Mouse (Mus musculus) myocyte (in vitro differentiated cells): Measurements from ENCODE around the gene Pde4d. TPM values are rescaled to one million over a fixed set of nuclear protein-coding genes. Genes with fewer than 3 reads are reported as not detected.

Source experiments
- H3K27me3 ChIP-seq: one replicate; pipeline ENCODE4 v1.6.1; 2011; ENCODE audit not compliant: control insufficient read depth, insufficient read depth, insufficient read length
- H3K36me3 ChIP-seq: one replicate; pipeline ENCODE4 v1.6.1; 2011; ENCODE audit not compliant: control insufficient read depth, insufficient read depth
- H3K4me2 ChIP-seq: one replicate; pipeline ENCODE4 v1.6.1; 2011; ENCODE audit warnings: low read depth, control low read depth
- H3K4me3 ChIP-seq: one replicate; pipeline ENCODE4 v1.5.1; 2011; ENCODE audit warnings: mild to moderate bottlenecking, control low read depth, moderate library complexity
- H3K79me2 ChIP-seq: one replicate; pipeline ENCODE4 v1.6.1; 2011; ENCODE audit not compliant: control insufficient read depth, insufficient read depth
- H3ac ChIP-seq: one replicate; pipeline ENCODE4 v1.6.1; 2011; ENCODE audit not compliant: control insufficient read depth, insufficient read length
- CEBPB ChIP-seq: IDR thresholded peaks from 2 replicates; pipeline ENCODE4 v1.6.1; 2011; ENCODE audit warnings: mild to moderate bottlenecking, moderate library complexity; ENCODE audit not compliant: poor library complexity, insufficient read depth, severe bottlenecking
- E2F4 ChIP-seq: IDR thresholded peaks from one replicate; pipeline ENCODE4 v1.6.1; 2011; ENCODE audit warnings: mild to moderate bottlenecking, control low read depth, moderate library complexity; ENCODE audit not compliant: insufficient read depth
- MAX ChIP-seq: IDR thresholded peaks from one replicate; pipeline ENCODE4 v1.6.1; 2011; ENCODE audit warnings: low read depth, mild to moderate bottlenecking, control low read depth
- MYOD1 ChIP-seq, 3 experiments: IDR thresholded peaks; one replicate each; pipeline ENCODE4 v1.6.1; 2011; ENCODE audit warnings: control low read depth in 2 of 3, low read depth in 2 of 3, mild to moderate bottlenecking in 2 of 3, moderate library complexity in 1 of 3; ENCODE audit not compliant: insufficient read length in 2 of 3, control insufficient read depth in 1 of 3
- MYOG ChIP-seq, 3 experiments: IDR thresholded peaks; one replicate each; pipeline ENCODE4 v1.6.1; 2011; ENCODE audit warnings: control low read depth in 2 of 3, low read depth in 2 of 3, mild to moderate bottlenecking in 2 of 3; ENCODE audit not compliant: insufficient read length in 2 of 3, control insufficient read depth in 1 of 3, insufficient read depth in 1 of 3
- POLR2A ChIP-seq: IDR thresholded peaks from one replicate; pipeline ENCODE4 v1.6.1; 2011; ENCODE audit warnings: low read depth, mild to moderate bottlenecking, control low read depth, moderate library complexity; ENCODE audit not compliant: insufficient read length
- POLR2AphosphoS2 ChIP-seq: IDR thresholded peaks from one replicate; pipeline ENCODE4 v1.6.1; 2011; ENCODE audit warnings: low read depth, control low read depth; ENCODE audit not compliant: insufficient read length
- REST ChIP-seq: IDR thresholded peaks from one replicate; pipeline ENCODE4 v1.6.1; 2011; ENCODE audit warnings: mild to moderate bottlenecking, control low read depth, moderate library complexity; ENCODE audit not compliant: insufficient read depth, insufficient read length
- SRF ChIP-seq: IDR thresholded peaks from one replicate; pipeline ENCODE4 v1.6.1; 2011; ENCODE audit warnings: low read depth; ENCODE audit not compliant: control insufficient read depth, insufficient read length
- TCF12 ChIP-seq: IDR thresholded peaks from one replicate; pipeline ENCODE4 v1.6.1; 2011; ENCODE audit warnings: mild to moderate bottlenecking, control low read depth; ENCODE audit not compliant: poor library complexity, insufficient read depth, severe bottlenecking
- TCF3 ChIP-seq: IDR thresholded peaks from one replicate; pipeline ENCODE4 v1.6.1; 2011; ENCODE audit warnings: low read depth, control low read depth; ENCODE audit not compliant: insufficient read length
- USF1 ChIP-seq: IDR thresholded peaks from one replicate; pipeline ENCODE4 v1.6.1; 2011; ENCODE audit warnings: low read depth, mild to moderate bottlenecking, control low read depth, moderate library complexity
- polyA plus RNA-seq: library from polyadenylated mRNA; unstranded; fragments of >200 nt; fragmentation: generic; extraction: Trizol; gene quantifications from one replicate; pipeline ENCODE4 v1.2.1, GENCODE M21; 2012; ENCODE audit warnings: missing spikeins

The Pde4d gene
- polyA plus RNA-seq, 1 experiment: 8.2 TPM

GRCm38 (mm10) chr13:109807036-109807435 lies 1357.3 kb downstream of the Pde4d start:
- no peaks in the 10 kb centered on the region for H3K36me3 ChIP-seq
- peaks cover 3% of the 10 kb centered on the region for H3K79me2 ChIP-seq
- H3K4me3 ChIP-seq: no peak overlapping the region
- no peaks in the 10 kb centered on the region for H3K27me3 ChIP-seq
- no peak overlapping the region for H3ac ChIP-seq
- H3K4me2 ChIP-seq: no peak overlapping the region
- TF ChIP-seq REST (no peak), MYOG (IDR thresholded peaks at IDR 0.05; ENCODE audit: control insufficient read depth in 1 of 3, insufficient read depth in 1 of 3, insufficient read length in 2 of 3, low read depth in 2 of 3) (no peak), POLR2A (no peak), TCF3 (no peak), TCF12 (no peak), E2F4 (no peak), SRF (no peak), MAX (no peak), CEBPB (no peak), USF1 (no peak), POLR2AphosphoS2 (no peak), MYOD1 (IDR thresholded peaks at IDR 0.05; ENCODE audit: control insufficient read depth in 1 of 3, insufficient read length in 2 of 3, low read depth in 2 of 3) (no peak)

DNA sequence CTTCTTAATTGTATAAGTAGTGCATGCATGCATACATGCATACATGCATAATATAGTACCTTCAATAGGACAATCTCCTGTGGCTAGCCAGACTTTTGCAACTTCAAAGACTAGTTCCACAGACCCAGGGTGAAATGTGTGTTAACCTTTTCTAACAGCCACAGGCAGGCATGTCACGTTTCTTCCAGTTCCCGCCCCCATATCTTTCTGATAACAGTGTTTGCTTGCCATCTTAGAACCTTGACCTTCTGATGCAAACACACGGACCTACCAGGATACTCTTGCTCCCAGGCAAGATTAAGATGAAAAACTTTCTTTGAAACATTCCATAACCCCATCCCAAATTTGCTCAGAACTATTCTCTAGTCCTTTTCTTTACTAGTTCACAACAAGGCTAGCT lies 1357.7 kb downstream of the Pde4d start:
- Histone ChIP-seq H3K4me2 (no peak overlapping the region), H3K27me3 (no peaks in the 10 kb centered on the region), H3ac (no peak overlapping the region), H3K36me3 (no peaks in the 10 kb centered on the region), H3K79me2 (peaks cover 3% of the 10 kb centered on the region), H3K4me3 (no peak overlapping the region)
- TF ChIP-seq E2F4: no peak

DNA sequence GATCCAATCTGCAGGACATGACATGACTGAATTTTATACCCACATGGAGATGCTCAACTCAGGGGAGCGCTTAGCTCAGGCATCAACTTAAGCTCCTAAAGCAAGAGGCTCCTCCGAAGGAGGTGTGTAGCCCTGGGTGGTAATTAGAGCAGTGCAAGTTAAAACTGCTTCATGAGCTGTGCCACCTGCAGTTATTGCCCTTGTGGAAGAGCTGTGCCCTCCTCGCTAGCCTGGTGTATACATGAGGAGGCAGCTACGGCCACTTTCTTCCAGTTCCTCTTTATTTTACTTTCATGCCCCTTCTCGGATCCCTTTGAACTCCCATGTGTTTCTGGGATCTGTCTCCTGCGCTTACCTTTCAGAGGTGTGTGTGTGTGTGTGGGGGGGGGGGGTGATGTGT lies 1358.3 kb downstream of the Pde4d start:
- TF ChIP-seq TCF12: no peak
- no peak for TF ChIP-seq CEBPB
- no peak for TF ChIP-seq USF1
- no peak for TF ChIP-seq TCF3
- TF ChIP-seq POLR2A: no peak
- TF ChIP-seq REST: no peak

GRCm38 (mm10) chr13:109808946-109809345 lies 1359.2 kb downstream of the Pde4d start:
- peaks cover 9% of the 10 kb centered on the region for H3K79me2 ChIP-seq
- H3K36me3 ChIP-seq: no peaks in the 10 kb centered on the region
- H3ac ChIP-seq: no peak overlapping the region
- TF ChIP-seq TCF3 (no peak), CEBPB (no peak), POLR2AphosphoS2 (no peak), E2F4 (no peak), SRF (no peak), MYOG (IDR thresholded peaks at IDR 0.05; ENCODE audit: control insufficient read depth in 1 of 3, insufficient read depth in 1 of 3, insufficient read length in 2 of 3, low read depth in 2 of 3) (no peak), MYOD1 (IDR thresholded peaks at IDR 0.05; ENCODE audit: control insufficient read depth in 1 of 3, insufficient read length in 2 of 3, low read depth in 2 of 3) (no peak), USF1 (no peak), MAX (no peak), TCF12 (no peak), POLR2A (no peak), REST (no peak)
- no peak overlapping the region for H3K4me2 ChIP-seq
- H3K27me3 ChIP-seq: no peaks in the 10 kb centered on the region
- no peak overlapping the region for H3K4me3 ChIP-seq

More for the DNA sequence above, 1358.3 kb downstream of the Pde4d start:
- Histone ChIP-seq H3K4me3 (no peak overlapping the region), H3ac (no peak overlapping the region), H3K79me2 (peaks cover 9% of the 10 kb centered on the region), H3K27me3 (no peaks in the 10 kb centered on the region), H3K36me3 (no peaks in the 10 kb centered on the region), H3K4me2 (no peak overlapping the region)

DNA sequence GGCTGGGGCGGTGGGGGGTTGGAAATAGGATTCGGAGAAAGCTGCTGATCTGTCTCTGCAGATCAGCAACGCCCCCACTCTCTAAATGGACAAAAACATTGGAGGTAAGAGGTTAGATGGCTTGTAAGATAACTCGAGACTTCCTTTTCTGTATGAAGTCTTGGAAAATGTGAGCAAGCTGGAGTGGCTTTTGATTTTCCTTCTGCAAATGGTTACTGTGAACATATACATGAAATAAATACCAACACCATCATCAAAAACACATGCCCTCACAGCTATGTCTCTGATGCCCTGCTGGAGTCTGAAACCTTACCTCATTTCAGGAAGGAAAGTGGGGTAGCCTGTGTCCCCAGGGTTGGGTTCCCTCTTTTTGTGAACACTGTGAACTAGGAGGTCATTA lies 1359.9 kb downstream of the Pde4d start:
- Histone ChIP-seq H3K4me3 (no peak overlapping the region), H3K36me3 (no peaks in the 10 kb centered on the region), H3K4me2 (no peak overlapping the region), H3K27me3 (no peaks in the 10 kb centered on the region), H3K79me2 (peaks cover 9% of the 10 kb centered on the region), H3ac (no peak overlapping the region)
- TF ChIP-seq MYOG (IDR thresholded peaks at IDR 0.05; ENCODE audit: control insufficient read depth in 1 of 3, insufficient read depth in 1 of 3, insufficient read length in 2 of 3, low read depth in 2 of 3): no peak
- TF ChIP-seq TCF12: no peak
- no peak for TF ChIP-seq POLR2A
- TF ChIP-seq SRF: no peak
- no peak for TF ChIP-seq MYOD1 (IDR thresholded peaks at IDR 0.05; ENCODE audit: control insufficient read depth in 1 of 3, insufficient read length in 2 of 3, low read depth in 2 of 3)
- no peak for TF ChIP-seq MAX
- no peak for TF ChIP-seq TCF3
- no peak for TF ChIP-seq POLR2AphosphoS2
- no peak for TF ChIP-seq USF1
- TF ChIP-seq E2F4: no peak
- TF ChIP-seq CEBPB: no peak
- TF ChIP-seq REST: no peak
